Mouse (Mus musculus): ENCODE data around the gene Rbfox2.

Gene Rbfox2

GRCm38 (mm10) chr15:77146942-77147341, 159.9 kb downstream of the Rbfox2 start:
- DNase-seq (ENCODE audit: low spot score) = no peak

GRCm38 (mm10) chr15:77144960-77145359, 161.8 kb downstream of the Rbfox2 start:
- DNase-seq (ENCODE audit: low spot score) = no peak

- DNase-seq (ENCODE audit: low spot score) = no peak
Measured at GRCm38 (mm10) chr15:77142787-77143186, 164.0 kb downstream of the Rbfox2 start.

- DNase-seq (ENCODE audit: low spot score) = no peak
Measured at GRCm38 (mm10) chr15:77142352-77142751, 164.5 kb downstream of the Rbfox2 start.

DNA sequence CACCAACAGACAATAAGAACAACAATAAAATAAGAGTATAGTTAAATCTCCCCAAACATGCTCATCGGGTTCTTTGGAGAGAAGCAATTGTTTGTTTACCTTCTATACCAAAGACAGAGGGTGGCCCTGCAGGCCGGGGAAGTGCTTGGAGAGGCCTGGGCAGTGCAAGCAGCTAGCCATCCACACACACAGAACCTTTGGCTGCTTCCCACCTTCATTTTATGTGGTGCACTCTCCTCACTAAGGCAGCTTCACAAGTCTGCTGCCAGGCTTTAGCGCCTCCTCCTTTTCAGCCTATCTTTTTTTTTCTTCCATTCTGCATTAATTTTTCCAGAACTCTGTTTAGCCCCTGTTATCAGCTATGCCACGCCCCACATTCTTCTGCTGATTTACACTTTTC, 165.1 kb downstream of the Rbfox2 start:
- DNase-seq (ENCODE audit: low spot score) = no peak

GRCm38 (mm10) chr15:77138282-77138681, 168.5 kb downstream of the Rbfox2 start:
- DNase-seq (ENCODE audit: low spot score) = no peak

GRCm38 (mm10) chr15:77134483-77134882, 172.3 kb downstream of the Rbfox2 start:
- DNase-seq (ENCODE audit: low spot score) = no peak

DNA sequence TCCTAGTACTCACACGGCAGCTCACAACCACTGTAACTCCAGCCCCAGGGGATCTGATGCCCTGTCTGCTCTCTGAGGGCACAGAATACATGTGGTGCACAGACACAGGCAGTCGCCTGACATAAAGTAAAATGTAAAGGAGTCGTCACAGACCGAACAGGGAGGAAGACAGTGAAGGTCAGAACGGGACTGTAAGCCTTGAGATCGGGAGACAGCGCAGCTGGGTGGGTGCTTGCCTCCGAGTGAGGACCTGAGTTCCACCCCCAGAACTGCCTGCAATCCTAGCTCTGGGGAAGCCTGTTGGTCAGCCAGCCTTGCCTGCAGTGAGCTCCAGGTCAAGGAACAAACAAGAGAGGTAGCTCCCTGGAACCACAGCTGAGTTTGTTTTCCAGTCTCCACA, 177.7 kb downstream of the Rbfox2 start:
- no peak for DNase-seq (ENCODE audit: low spot score)

DNA sequence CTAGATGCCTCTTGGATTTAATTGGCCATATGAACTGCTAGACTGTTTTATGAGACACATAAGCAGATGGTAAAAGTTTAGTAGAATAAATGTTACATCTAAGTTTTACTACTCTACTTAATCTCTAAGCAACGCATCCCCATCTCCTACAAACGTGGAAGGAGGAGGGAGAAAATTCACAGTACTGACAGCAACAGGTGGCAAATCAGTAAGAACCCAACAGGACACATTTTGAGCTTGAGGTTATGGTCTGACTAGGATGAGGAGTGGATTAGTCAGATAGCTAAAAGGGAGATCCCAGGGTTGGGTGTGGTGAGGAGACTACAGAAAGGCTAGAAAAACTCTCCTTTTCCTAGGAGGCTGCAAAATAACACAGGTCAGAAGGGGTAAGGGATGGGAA, 179.1 kb downstream of the Rbfox2 start:
- DNase-seq (ENCODE audit: low spot score) = no peak

GRCm38 (mm10) chr15:77126674-77127073, 180.1 kb downstream of the Rbfox2 start:
- DNase-seq (ENCODE audit: low spot score) = no peak

DNA sequence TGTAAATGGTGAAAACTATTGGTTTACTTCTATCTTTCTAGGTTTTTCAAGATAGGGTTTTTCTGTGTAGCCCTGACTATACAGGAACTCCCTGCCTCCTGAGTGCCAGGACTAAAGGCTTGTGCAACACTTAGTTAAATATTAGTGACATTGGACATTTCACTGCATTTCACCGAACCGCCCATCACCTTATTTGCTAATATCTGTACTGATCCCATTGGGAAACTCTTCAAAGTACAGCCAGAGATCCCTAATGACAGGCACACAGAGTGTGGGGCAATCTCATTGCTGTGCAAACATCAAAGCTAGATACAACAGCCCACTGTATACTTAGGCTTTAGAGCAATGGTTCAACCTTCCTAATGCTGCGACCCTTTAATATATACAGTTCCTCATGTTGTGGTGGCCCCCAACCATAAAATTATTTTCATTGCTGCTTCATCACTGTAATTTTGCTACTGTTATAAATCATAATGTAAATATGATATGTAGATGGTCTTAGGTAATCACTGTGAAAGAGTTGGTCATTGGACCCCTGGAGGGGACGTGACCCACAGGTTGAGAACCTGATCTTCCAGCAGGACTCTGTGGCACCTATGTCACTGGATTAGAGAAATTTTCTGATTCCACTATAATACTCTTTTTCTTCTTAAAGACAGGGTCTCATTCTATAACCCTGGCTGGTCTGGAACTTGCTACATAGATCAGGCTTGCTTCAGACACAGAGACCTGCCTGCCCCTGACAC, 182.3 kb downstream of the Rbfox2 start:
- DNase-seq (ENCODE audit: low spot score) = no peak

- DNase-seq (ENCODE audit: low spot score) = no peak
Measured at GRCm38 (mm10) chr15:77122824-77123223, 184.0 kb downstream of the Rbfox2 start.

- DNase-seq (ENCODE audit: low spot score) = no peak
Measured at GRCm38 (mm10) chr15:77122208-77122607, 184.6 kb downstream of the Rbfox2 start.

GRCm38 (mm10) chr15:77119666-77120065, 187.1 kb downstream of the Rbfox2 start:
- no peak for DNase-seq (ENCODE audit: low spot score)

DNA sequence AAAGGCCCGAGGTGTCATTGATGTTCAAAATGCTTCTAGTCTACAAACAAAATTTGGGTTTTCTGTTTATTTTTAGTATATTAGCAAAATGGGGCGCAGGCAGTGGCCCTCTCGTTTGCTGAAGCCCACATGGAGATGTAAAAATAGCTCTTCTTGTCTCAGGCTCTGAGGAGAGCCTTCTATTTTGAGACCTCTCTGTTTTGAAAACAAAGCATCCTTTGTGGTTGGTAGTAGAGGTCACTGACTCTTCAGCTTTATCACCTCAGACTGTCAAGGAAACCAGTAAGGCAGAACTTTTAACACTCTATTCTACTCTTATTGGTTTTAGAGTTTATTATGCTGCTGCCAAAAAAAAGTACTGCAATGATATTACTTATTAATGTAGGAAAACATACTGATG, 189.6 kb downstream of the Rbfox2 start:
- no peak for DNase-seq (ENCODE audit: low spot score)

GRCm38 (mm10) chr15:77116139-77116722, 190.6 kb downstream of the Rbfox2 start:
- DNase-seq (ENCODE audit: low spot score) = no peak

- DNase-seq (ENCODE audit: low spot score) = no peak
Measured at GRCm38 (mm10) chr15:77115456-77115855, 191.3 kb downstream of the Rbfox2 start.

DNA sequence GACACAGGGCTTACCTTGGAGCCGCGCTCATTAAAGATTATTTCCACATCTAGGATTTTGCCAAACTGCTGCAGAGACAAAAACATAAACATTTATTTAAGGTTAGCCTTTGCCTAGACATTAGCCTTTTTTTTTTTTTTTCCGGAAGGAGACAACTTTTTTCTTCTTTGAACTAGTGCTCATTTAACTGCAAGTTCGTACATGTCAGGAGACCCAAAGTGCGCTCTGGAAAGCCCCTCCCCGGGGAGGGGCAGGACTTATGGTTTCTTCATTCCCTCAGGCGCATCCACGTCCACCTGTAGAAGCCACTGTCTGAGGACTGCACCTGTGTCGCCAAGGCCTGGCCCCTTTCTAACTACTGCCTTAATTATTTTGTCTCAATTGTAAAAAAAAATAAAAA, 193.2 kb downstream of the Rbfox2 start:
- DNase-seq (ENCODE audit: low spot score) = no peak

DNA sequence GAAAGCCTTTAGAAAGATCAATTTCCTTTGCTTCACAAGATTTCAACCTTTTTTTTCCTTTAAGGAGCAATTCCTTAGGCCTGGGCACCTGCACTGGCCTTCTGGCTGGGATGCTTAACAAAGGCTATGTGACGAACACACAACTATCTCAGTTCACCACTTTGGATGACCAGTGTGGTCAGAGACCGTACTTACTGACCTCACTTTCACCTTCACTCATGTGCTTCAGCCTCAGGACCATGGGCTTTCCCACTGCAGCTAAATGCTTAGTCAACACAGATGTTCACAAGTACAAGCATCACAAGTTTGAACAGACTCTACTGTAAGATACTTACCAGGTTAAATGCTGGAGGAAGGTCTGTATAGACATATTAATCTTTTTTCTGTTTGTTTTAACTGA, 194.4 kb downstream of the Rbfox2 start:
- DNase-seq (ENCODE audit: low spot score) = no peak

DNA sequence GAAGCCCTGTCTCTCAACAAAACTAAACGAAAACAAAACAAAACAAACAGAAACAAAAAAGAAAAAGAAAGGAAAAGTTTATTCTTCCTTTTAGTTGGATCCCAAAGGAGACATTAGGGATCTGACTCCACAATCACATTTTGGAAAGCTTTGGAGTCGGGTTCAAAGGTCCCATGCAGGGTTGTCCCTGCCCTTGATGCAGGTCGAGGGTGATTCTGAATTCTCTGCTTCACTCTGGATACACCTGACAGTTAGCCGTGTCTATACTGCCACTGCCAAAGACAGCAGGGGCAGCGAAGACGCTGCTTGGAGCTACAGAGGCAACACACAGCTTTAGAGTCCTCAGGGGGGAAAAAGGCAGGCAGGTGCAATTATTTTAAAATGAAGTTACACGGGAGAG, 194.9 kb downstream of the Rbfox2 start:
- DNase-seq (ENCODE audit: low spot score) = no peak

GRCm38 (mm10) chr15:77110452-77110851, 196.4 kb downstream of the Rbfox2 start:
- no peak for DNase-seq (ENCODE audit: low spot score)

DNA sequence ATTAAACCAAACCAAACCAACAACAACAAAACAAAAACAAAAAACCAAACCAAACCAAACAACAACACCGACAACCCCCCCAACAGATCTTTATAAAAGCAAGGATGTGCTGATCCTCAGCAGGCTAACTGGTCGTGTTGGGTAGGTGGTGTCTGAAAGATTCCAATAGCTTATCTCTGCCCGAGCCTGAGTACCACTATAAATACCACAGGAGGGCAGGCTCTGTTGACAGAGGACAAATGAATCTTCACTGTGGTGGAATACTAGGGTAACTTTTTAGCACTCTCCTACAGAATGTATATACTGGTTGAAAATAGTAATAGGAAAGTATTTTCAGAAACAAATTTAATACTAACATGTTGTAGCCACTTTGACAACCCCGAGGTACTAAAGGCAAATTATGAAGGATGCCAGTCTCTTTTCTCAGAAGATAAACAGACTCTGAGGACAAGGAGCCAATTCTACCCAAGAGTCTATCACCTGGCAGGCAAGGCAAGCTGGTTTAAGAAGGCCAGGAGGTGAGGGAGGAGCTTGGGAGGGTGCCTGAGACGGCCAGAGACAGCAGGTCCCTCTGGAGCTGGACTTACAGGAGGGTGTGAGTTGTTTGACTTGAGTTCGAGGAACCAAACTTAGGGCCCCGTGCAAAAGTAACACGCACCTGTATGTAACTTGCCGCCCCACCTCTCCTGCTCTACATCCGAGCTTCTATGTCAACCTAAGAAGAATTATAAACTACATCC, 199.5 kb downstream of the Rbfox2 start:
- no peak for DNase-seq (ENCODE audit: low spot score)

GRCm38 (mm10) chr15:77105273-77105672, 201.5 kb downstream of the Rbfox2 start:
- no peak for DNase-seq (ENCODE audit: low spot score)
